Mouse (Mus musculus) heart, embryonic 15.5 days (tissue): ENCODE measurements around the gene Irs1. TPM values are rescaled to one million over a fixed set of nuclear protein-coding genes. Genes with fewer than 3 reads are reported as not detected.

Experiments
- ATAC-seq: fragments of 200-750 bp; cut with Nextera tagmentation; replicated peaks from 2 replicates; pipeline ENCODE4 v1.8.0; 2017; ENCODE audit warnings: low read depth, moderate TSS enrichment; ENCODE audit not compliant: insufficient number of reproducible peaks, insufficient read depth, low FRiP score
- H3K27ac ChIP-seq: fragments of 300-500 bp; sonication (generic); 2 replicates; pipeline ENCODE4 v1.5.1; 2015; ENCODE audit warnings: mild to moderate bottlenecking, inconsistent platforms
- H3K27me3 ChIP-seq: fragments of 300-500 bp; sonication (generic); 2 replicates; pipeline ENCODE4 v1.6.1; 2015; ENCODE audit warnings: inconsistent platforms
- H3K36me3 ChIP-seq: fragments of 300-500 bp; sonication (generic); 2 replicates; pipeline ENCODE4 v1.6.1; 2015; ENCODE audit warnings: mild to moderate bottlenecking, inconsistent platforms
- H3K4me1 ChIP-seq: fragments of 300-500 bp; sonication (generic); replicated peaks from 2 replicates; pipeline ENCODE4 v1.6.1; 2015; ENCODE audit warnings: inconsistent platforms
- H3K4me2 ChIP-seq: fragments of 300-500 bp; sonication (generic); 2 replicates; pipeline ENCODE4 v1.6.1; 2015; ENCODE audit warnings: inconsistent platforms, mild to moderate bottlenecking, moderate library complexity
- H3K4me3 ChIP-seq: fragments of 300-500 bp; sonication (generic); 2 replicates; pipeline ENCODE4 v1.5.1; 2015; ENCODE audit warnings: mild to moderate bottlenecking, inconsistent platforms
- H3K9ac ChIP-seq: fragments of 300-500 bp; sonication (generic); 2 replicates; pipeline ENCODE4 v1.6.1; 2015; ENCODE audit warnings: mild to moderate bottlenecking, inconsistent platforms
- H3K9me3 ChIP-seq: fragments of 300-500 bp; sonication (generic); replicated peaks from 2 replicates; pipeline ENCODE4 v1.6.1; 2016; ENCODE audit warnings: inconsistent platforms
- WGBS: fragments of 180-500 bp; shearing (Covaris S2); methylation state at CpG from one replicate; pipeline ENCODE4 v1.1.7; 2015; ENCODE audit warnings: mixed read lengths; 5-methylcytosine and 5-hydroxymethylcytosine counted together
- polyA plus RNA-seq: library from polyadenylated mRNA; unstranded; fragments of >200 nt; fragmentation: Nextera tagmentation; extraction: Ambion mirVana; gene quantifications from 2 replicates; pipeline ENCODE4 v1.2.1, GENCODE M21; 2015

The Irs1 gene
- polyA plus RNA-seq, 1 experiment from 2014 or later: 9.1 TPM

GRCm38 (mm10) chr1:82220673-82221396 lies 70.4 kb downstream of the Irs1 start:
- no peaks in the 10 kb centered on the region for H3K27me3 ChIP-seq
- ATAC-seq: 0 out of 2 replicates have a peak, but pooled peaks have one; percentile 31
- no peaks in the 10 kb centered on the region for H3K9me3 ChIP-seq
- H3K4me1 ChIP-seq: peaks cover 12% of the 10 kb centered on the region
- H3K9ac ChIP-seq: no peak overlapping the region
- H3K27ac ChIP-seq: peak overlapping the region; percentile 32; the same call in 1 of the 2 replicates
- no peak overlapping the region for H3K4me3 ChIP-seq
- no peaks in the 10 kb centered on the region for H3K36me3 ChIP-seq
- 34% methylated on average over 12 of the region's 12 CpGs for WGBS
- peak overlapping the region; percentile 28; the same call in 1 of the 2 replicates for H3K4me2 ChIP-seq

- Histone ChIP-seq H3K36me3 (no peaks in the 10 kb centered on the region), H3K9me3 (no peaks in the 10 kb centered on the region), H3K4me2 (no peak overlapping the region), H3K4me1 (peaks cover 9% of the 10 kb centered on the region), H3K27ac (no peak overlapping the region), H3K27me3 (no peaks in the 10 kb centered on the region), H3K9ac (no peak overlapping the region), H3K4me3 (no peak overlapping the region)
- no peak for ATAC-seq
- 49% methylated on average over 5 of the region's 5 CpGs for WGBS
These were observed 83.7 kb downstream of the Irs1 start for GRCm38 (mm10) chr1:82207511-82207910.

- H3K9ac ChIP-seq: no peak overlapping the region
- 0 out of 2 replicates have a peak overlapping the region, but pooled peaks have one; percentile 2 for H3K4me3 ChIP-seq
- no peaks in the 10 kb centered on the region for H3K36me3 ChIP-seq
- peak overlapping the region; percentile 45 for H3K4me2 ChIP-seq
- peak overlapping the region; percentile 89 for H3K27ac ChIP-seq
- H3K4me1 ChIP-seq: peaks cover 28% of the 10 kb centered on the region
- H3K9me3 ChIP-seq: no peaks in the 10 kb centered on the region
- H3K27me3 ChIP-seq: no peaks in the 10 kb centered on the region
- ATAC-seq: peak; percentile 47; the same call in 1 of the 2 replicates
- 23% methylated on average over 7 of the region's 7 CpGs for WGBS
These were observed 90.6 kb downstream of the Irs1 start for GRCm38 (mm10) chr1:82200636-82201035.

GRCm38 (mm10) chr1:82199918-82200317 lies 91.3 kb downstream of the Irs1 start:
- H3K4me3 ChIP-seq: no peak overlapping the region
- peak; percentile 79 for ATAC-seq
- H3K27me3 ChIP-seq: no peaks in the 10 kb centered on the region
- no peak overlapping the region for H3K9ac ChIP-seq
- no peaks in the 10 kb centered on the region for H3K36me3 ChIP-seq
- 3% methylated on average over 1 of the region's 1 CpGs for WGBS
- H3K4me1 ChIP-seq: peaks cover 28% of the 10 kb centered on the region
- peak overlapping the region; percentile 45; the same call in 1 of the 2 replicates for H3K4me2 ChIP-seq
- peak overlapping the region; percentile 89 for H3K27ac ChIP-seq
- H3K9me3 ChIP-seq: no peaks in the 10 kb centered on the region

- H3K4me3 ChIP-seq: no peak overlapping the region
- no peak for ATAC-seq
- H3K9ac ChIP-seq: no peak overlapping the region
- H3K27ac ChIP-seq: no peak overlapping the region
- no peak overlapping the region for H3K4me2 ChIP-seq
- peaks cover 12% of the 10 kb centered on the region; the same call in 1 of the 2 replicates for H3K4me1 ChIP-seq
- no peaks in the 10 kb centered on the region for H3K9me3 ChIP-seq
- no peaks in the 10 kb centered on the region for H3K27me3 ChIP-seq
- no peaks in the 10 kb centered on the region for H3K36me3 ChIP-seq
- 46% methylated on average over 3 of the region's 3 CpGs for WGBS
These were observed 99.6 kb downstream of the Irs1 start for GRCm38 (mm10) chr1:82191579-82191978.

GRCm38 (mm10) chr1:82189516-82189915 lies 101.7 kb downstream of the Irs1 start:
- H3K27ac ChIP-seq: no peak overlapping the region
- whole genome bisulfite sequencing: 40% methylated on average over 3 of the region's 3 CpGs
- H3K9me3 ChIP-seq: no peaks in the 10 kb centered on the region
- H3K27me3 ChIP-seq: no peaks in the 10 kb centered on the region
- no peaks in the 10 kb centered on the region for H3K36me3 ChIP-seq
- no peak overlapping the region for H3K9ac ChIP-seq
- ATAC-seq: no peak
- no peak overlapping the region for H3K4me2 ChIP-seq
- peaks cover 17% of the 10 kb centered on the region; the same call in 1 of the 2 replicates for H3K4me1 ChIP-seq
- no peak overlapping the region for H3K4me3 ChIP-seq

- peaks cover 22% of the 10 kb centered on the region; the same call in 1 of the 2 replicates for H3K4me1 ChIP-seq
- H3K27ac ChIP-seq: no peak overlapping the region
- no peak overlapping the region for H3K4me3 ChIP-seq
- no peaks in the 10 kb centered on the region for H3K36me3 ChIP-seq
- no peak for ATAC-seq
- no peaks in the 10 kb centered on the region for H3K27me3 ChIP-seq
- WGBS: 79% methylated on average over 10 of the region's 10 CpGs
- no peak overlapping the region for H3K4me2 ChIP-seq
- no peak overlapping the region for H3K9ac ChIP-seq
- no peaks in the 10 kb centered on the region for H3K9me3 ChIP-seq
These were observed 102.5 kb downstream of the Irs1 start for GRCm38 (mm10) chr1:82188549-82189231.

- no peaks in the 10 kb centered on the region for H3K27me3 ChIP-seq
- H3K27ac ChIP-seq: peak overlapping the region; percentile 53
- peaks cover 11% of the 10 kb centered on the region; the same call in 1 of the 2 replicates for H3K4me1 ChIP-seq
- H3K9me3 ChIP-seq: no peaks in the 10 kb centered on the region
- no peaks in the 10 kb centered on the region for H3K36me3 ChIP-seq
- H3K4me2 ChIP-seq: no peak overlapping the region
- WGBS: 48% methylated on average over 8 of the region's 8 CpGs
- ATAC-seq: no peak
- H3K9ac ChIP-seq: no peak overlapping the region
- no peak overlapping the region for H3K4me3 ChIP-seq
These were observed 107.2 kb downstream of the Irs1 start for GRCm38 (mm10) chr1:82183913-82184442.

Other genes starting within 250 kb of the Irs1 start
- 27.1 and 29.3 TPM in 2 replicates for gene Gm9747, start 58.3 kb downstream of the Irs1 start, polyA plus RNA-seq
- 7.6 and 9.7 TPM in 2 replicates for gene Rhbdd1, start 25.0 kb upstream of the Irs1 start, polyA plus RNA-seq